Comparison of ENCODE assay signal across 8 mouse cellular contexts in genomic region chr11:79023342-79023741, GRCm38 (mm10). TPM values are rescaled to one million over a fixed set of nuclear protein-coding genes. Genes with fewer than 3 reads are reported as not detected.
DNase-seq lines count a peak whose midpoint lies in the region; ATAC-seq and TF ChIP-seq lines count a peak whose summit lies in the region.

No protein-coding gene starts in this region.

- H3K4me1 ChIP-seq in heart, postnatal 0 days (ENCODE audit: control insufficient read depth, insufficient read depth) = 0 out of 2 replicates have a peak, but pooled peaks cover 5% of the 10 kb centered on the region
- peaks cover 10% of the 10 kb centered on the region for H3K4me1 ChIP-seq in limb, embryonic 14.5 days (ENCODE audit: control insufficient read depth, insufficient read depth, low read length)

- H3K9ac ChIP-seq in heart, postnatal 0 days (replicated peaks; ENCODE audit: low read depth, low read length) = no peak overlapping the region; the same call in 1 of the 2 replicates
- H3K9ac ChIP-seq in limb, embryonic 14.5 days (ENCODE audit: low read depth, low read length, severe bottlenecking) = peak overlapping the region; percentile 45

- peak overlapping the region; percentile 86 for H3K27ac ChIP-seq in heart, postnatal 0 days (ENCODE audit: low read depth)
- H3K27ac ChIP-seq in limb, embryonic 14.5 days (replicated peaks; ENCODE audit: low read depth, low read length) = peak overlapping the region; percentile 43; the same call in 1 of the 2 replicates

- DNase-seq in heart, adult 11 months = peak; percentile 97
- DNase-seq in heart, postnatal 36 days = no peak
- DNase-seq in heart, postnatal 0 days (ENCODE audit: low spot score) = peak; percentile 59
- DNase-seq in limb, embryonic 14.5 days (ENCODE audit: low spot score) = peak; percentile 21
- peak; percentile 39 for DNase-seq in neural tube, embryonic 10.5 days (ENCODE audit: extremely low spot score, low spot score)
- no peak for DNase-seq in adipocyte (ENCODE audit: low spot score)
- no peak for DNase-seq in layer of hippocampus, postnatal 14 days (ENCODE audit: low spot score in 2 of 2)
- DNase-seq in ovary, postnatal 36 days (ENCODE audit: low spot score) = no peak

- 48% methylated on average over 7 of the region's 7 CpGs for WGBS in heart, postnatal 0 days
- 21% methylated on average over 7 of the region's 7 CpGs for WGBS in limb, embryonic 14.5 days

- no peak; the same call in 1 of the 2 replicates for TF ChIP-seq EP300 in heart, postnatal 0 days (IDR thresholded peaks at IDR 0.05; ENCODE audit: low read depth)

- peak overlapping the region; percentile 16; the same call in 1 of the 2 replicates for H3K4me3 ChIP-seq in heart, postnatal 0 days (ENCODE audit: low read depth, low read length)
- H3K4me3 ChIP-seq in limb, embryonic 14.5 days (replicated peaks; ENCODE audit: low read length) = no peak overlapping the region

- no peaks in the 10 kb centered on the region for H3K27me3 ChIP-seq in heart, postnatal 0 days (ENCODE audit: control insufficient read depth, insufficient read depth, low read length)
- H3K27me3 ChIP-seq in limb, embryonic 14.5 days (ENCODE audit: control insufficient read depth, insufficient read depth, low read length) = no peaks in the 10 kb centered on the region

- ATAC-seq in heart, postnatal 0 days (ENCODE audit: insufficient read depth, low read depth) = peak; percentile 55
- ATAC-seq in limb, embryonic 14.5 days (ENCODE audit: low FRiP score, low read depth) = no peak

- TF ChIP-seq POLR2A in limb, embryonic 14.5 days (IDR thresholded peaks at IDR 0.05; ENCODE audit: borderline replicate concordance, extremely low read depth, insufficient read depth, insufficient read length) = no peak

- H3K4me2 ChIP-seq in heart, postnatal 0 days (ENCODE audit: low read depth, low read length) = peak overlapping the region; percentile 43; the same call in 1 of the 2 replicates
- peak overlapping the region; percentile 13; the same call in 1 of the 2 replicates for H3K4me2 ChIP-seq in limb, embryonic 14.5 days (replicated peaks; ENCODE audit: low read depth, low read length, severe bottlenecking)

- intact Hi-C loops in heart, postnatal 36 days (cut with DNase I) = no loop called here

- peaks cover 56% of the 10 kb centered on the region for H3K36me3 ChIP-seq in heart, postnatal 0 days (replicated peaks; ENCODE audit: control insufficient read depth, insufficient read depth, low read length)
- peaks cover 40% of the 10 kb centered on the region for H3K36me3 ChIP-seq in limb, embryonic 14.5 days (ENCODE audit: control insufficient read depth, insufficient read depth, low read length)

- no peaks in the 10 kb centered on the region for H3K9me3 ChIP-seq in heart, postnatal 0 days (replicated peaks; ENCODE audit: control insufficient read depth, low read length)
- no peaks in the 10 kb centered on the region for H3K9me3 ChIP-seq in limb, embryonic 14.5 days (ENCODE audit: control insufficient read depth, low read length)

- TF ChIP-seq CTCF in heart, postnatal 0 days (IDR thresholded peaks at IDR 0.05; ENCODE audit: low read depth) = no peak

RNA-seq across cellular contexts. Expression of gene Lgals9, which starts 38.6 kb away (rescaled TPM):
- total RNA-seq in heart, postnatal 36 days (2021) = 10 to 100 TPM; 24.7 to 32.5 TPM
- 125 and 155 TPM in 2 replicates for total RNA-seq in heart, postnatal 0 days (2014; rRNA removed; ENCODE audit: low replicate concordance)
- 63.0 and 76.9 TPM in 2 replicates for polyA plus RNA-seq in heart, postnatal 0 days (2015; fragmentation: Nextera tagmentation; extraction: Ambion mirVana)
- polyA plus RNA-seq in limb, embryonic 14.5 days (2012; rRNA removed) = 29.7 and 31.3 TPM in 2 replicates
- polyA plus RNA-seq in limb, embryonic 14.5 days (2014; fragmentation: Nextera tagmentation; extraction: Ambion mirVana) = 35.4 and 36.2 TPM in 2 replicates
- total RNA-seq in layer of hippocampus, postnatal 14 days (2021) = 1 to 10 TPM; 7.2 to 7.4 TPM

Comparison
In these comparisons a context has a peak if more than half of its experiments do, and no peak if none do; other contexts are left out.
1. DNase-seq: peak in heart, adult 11 months (single experiment), heart, postnatal 0 days (single experiment), limb, embryonic 14.5 days (single experiment) and neural tube, embryonic 10.5 days (single experiment); none in heart, postnatal 36 days (0 of 2), adipocyte (single experiment), layer of hippocampus, postnatal 14 days (0 of 2) and ovary, postnatal 36 days (single experiment).